Mouse (Mus musculus) cerebellum, postnatal 4 days (tissue): Measurements from ENCODE around the gene Slc26a8.

Experiments
- DNase-seq, 2 experiments: peaks; one replicate each; pipeline ENCODE4 v3.0.0; 2022; ENCODE audit warnings: low spot score in 2 of 2, mixed read lengths in 1 of 2

Gene Slc26a8

DNA sequence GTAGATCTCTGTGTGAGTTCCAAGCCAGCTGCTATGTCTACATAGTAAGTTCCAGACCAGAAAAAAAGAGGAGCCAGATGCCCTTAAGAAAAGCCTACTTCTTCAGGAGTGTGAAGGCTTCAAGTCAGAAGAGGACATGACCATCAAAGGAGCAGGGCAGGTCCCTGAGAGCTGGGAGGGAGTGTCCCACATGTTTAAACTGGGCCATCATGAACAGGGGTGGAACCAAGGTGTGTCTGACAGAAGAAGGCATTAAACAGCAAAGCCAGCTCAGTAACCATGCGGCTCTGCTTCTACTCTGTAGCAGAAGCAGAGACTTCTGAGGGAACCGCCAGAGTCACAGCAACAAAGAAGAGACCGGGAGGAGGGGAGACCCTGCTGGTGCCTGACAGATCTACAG, 46.3 kb downstream of the Slc26a8 start:
- DNase-seq: no peak

GRCm38 (mm10) chr17:28640113-28640512, 49.9 kb downstream of the Slc26a8 start:
- no peak for DNase-seq

DNA sequence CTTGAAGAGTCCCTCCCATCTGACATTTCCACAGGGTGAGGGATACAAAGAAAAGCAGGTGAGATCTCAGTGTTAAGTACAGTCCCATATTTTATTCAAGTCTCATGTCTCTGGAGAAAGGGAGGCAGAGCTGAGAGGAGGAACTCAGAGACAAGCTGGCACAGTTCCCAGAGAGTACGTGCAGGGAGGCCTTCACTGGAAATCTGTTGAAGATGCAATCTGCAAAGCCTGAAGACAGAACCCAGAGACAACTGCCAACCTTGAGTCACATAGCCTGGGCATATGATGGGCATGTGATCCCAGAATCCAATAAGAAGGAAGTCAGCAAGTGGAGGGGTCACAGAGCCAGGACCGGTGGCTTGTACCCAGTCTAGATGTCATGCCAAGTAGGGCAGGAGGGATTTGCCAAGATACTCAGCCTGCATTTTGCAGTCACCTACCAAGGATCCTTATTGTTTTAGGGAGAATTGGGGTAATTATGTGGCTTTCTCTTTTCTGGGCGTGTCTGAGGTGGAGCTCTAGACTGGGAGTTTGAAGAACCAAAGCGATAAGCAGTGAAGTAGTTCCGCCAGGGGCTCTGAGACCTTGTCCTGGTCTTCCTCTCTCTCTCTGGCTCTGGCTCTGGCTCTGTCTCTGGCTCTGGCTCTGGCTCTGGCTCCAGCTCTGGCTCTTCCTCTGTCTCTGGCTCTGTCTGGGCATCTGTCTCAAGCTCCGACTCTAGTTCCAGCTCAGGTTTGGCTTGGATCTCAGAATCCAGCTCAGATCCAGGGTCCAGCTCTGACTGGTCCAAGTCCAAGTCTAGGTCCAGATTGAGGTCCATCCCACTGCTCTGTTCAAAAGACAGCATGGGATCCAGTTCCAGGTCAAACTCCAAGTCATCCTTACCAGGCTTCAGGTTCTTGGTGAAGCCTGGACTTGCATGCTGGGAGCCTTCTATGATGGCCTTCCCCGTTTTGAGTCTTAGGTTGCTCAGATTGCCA, 52.0 kb downstream of the Slc26a8 start:
- DNase-seq: no peak

DNA sequence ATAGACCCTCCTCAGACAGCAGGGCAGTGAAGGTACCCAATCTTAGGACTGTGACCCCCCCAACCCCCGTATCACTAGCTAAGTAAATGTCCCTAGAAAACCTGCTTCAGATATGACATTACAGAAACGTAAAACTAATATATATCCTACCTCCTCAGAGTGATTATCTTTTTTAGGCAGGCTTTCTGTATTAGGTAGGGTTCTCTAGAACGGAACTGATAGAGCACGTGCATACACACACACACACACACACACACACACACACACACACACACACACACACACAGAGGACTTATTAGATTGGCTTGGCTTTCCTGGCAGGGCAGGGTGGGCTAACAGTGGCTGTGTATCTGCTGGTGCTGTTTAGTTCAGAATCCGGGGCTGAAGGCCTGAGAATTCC, 54.2 kb downstream of the Slc26a8 start:
- DNase-seq: no peak

- DNase-seq: no peak
Measured at GRCm38 (mm10) chr17:28629125-28629524, 60.9 kb downstream of the Slc26a8 start.

DNA sequence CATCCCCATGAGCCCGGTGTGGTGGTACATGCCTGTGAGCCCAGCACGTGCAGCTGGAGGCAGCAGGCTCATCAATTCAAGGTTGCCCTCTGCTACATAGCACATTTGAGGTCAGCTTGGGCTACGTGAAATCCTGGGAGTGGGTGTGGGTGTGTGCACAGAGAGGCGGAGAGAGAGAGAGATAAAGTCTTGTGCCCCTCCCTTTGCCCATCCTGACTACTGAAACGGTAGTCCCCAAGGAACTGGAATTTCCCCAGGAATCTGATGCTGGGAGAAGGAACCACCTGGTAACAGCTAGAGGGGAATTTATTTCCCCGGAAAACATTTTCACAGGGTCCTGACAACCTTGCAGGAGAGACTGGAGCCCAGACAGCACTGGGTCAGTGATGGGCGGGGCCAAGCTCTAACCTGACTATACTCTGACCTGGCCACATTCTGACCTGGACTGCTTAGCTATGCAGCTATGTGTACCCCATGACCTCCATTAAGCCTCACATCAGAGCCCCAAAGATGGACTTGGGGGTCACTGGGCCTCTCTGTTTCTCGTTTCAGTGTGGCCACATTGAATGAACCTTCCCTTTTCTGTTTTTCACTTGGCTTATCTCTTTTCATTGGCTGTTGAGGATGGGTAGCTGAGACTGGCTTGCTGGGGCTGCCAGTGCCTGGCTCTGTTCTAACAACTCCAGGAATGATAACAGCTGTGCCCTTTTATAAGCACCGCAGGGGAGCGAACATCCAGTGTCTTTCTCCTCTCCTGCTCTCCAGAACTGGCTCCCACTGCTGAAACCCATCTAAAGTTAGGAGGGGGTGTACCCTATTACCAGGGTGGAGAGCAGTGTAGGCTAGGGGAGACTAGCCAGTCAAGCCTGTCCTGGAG, 61.5 kb downstream of the Slc26a8 start:
- DNase-seq: no peak

- no peak for DNase-seq
Measured at GRCm38 (mm10) chr17:28626937-28627336, 63.1 kb downstream of the Slc26a8 start.

DNA sequence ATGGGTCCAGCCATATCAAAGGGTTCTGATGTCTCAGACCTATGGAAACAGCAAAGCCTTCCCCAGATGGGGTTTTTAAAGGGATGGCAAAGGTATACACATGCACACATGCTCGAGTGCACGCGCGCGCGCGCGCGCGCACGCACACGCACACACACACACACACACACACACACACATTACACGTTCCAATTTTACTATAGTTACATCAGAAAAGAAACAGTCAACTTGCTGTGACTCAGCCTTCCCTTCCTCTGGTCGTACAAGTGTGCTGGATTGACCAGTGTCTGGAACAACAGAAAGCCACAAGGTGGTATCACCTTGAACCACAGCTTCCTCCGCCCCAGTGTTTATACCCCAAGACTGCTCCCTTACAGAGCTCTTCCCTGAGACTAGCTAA, 64.7 kb downstream of the Slc26a8 start:
- DNase-seq: no peak

- no peak for DNase-seq
Measured at GRCm38 (mm10) chr17:28624841-28625240, 65.2 kb downstream of the Slc26a8 start.

DNA sequence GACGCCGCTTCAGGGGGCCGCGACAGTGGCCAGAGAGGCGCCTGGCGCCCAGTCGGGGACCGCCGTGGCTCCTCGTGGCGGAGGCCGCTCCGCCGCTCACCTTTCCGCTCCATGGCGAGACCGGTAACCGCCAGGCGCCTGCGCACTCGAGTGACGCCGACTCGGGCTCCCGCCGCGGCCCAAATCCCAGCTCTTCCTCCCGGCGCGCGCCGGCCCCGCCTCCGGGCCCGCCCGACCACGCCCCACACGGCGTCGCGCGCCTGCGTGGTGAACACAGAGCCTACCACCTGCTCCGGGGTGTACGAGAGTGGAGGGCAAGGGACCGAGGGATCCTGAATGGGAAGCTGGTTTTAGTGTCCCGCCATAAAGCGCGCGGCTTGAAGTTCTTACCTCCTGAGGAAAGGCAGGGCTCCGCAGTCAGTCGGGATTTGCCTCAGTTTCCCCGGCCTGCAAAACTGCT, 67.7 kb downstream of the Slc26a8 start, which contains the start of gene Srpk1:
Srpk1 (minus strand) TSS at position 410 of the 460 bp plus-strand sequence.
- peak; percentile 75 to 91 for DNase-seq

DNA sequence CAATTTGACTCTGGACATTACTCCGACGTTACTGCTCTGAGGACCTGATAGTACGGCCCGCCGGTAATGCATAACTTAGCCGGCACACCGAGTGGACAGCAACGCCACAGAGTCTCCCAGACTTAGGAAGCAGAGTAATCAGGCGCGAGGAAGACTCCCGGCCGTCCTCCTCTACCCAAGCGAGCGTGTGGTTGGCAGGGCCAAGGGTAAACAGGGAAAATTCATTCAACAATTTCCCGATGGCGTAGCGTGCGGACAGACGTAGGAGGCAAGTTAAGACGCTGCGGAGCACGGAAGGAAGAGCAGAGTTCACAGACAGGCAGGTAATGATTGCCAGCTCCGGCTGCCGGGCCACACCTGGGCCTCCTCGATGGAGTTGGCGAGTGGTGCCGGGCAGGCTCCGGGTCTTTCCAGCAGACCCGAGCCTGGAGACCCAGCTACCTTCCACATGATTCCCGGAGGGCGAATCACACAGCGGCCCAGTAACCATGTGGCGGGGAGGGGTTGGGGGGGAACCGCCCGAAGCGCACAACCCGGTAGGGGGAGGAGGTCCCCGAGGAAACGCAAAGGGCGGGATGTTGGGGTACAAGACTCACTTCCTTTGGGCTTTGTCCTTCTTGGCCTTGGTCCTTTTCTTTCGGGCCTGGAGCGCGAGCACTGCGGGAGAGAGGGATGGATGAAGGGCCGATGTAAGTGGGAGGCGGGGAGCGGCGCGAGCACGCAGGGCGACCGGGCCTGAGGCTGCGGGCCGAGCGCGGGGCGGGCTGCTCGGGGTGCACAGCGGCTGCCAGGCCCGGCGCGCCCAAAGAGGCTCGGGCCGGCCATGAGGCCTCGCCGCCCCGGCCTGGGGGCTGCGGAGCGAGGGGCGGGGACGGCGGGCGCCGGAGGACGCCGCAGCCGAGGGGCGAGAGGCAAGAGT, 68.4 kb downstream of the Slc26a8 start:
- peak; percentile 25 to 46 for DNase-seq

GRCm38 (mm10) chr17:28618775-28619174, 71.3 kb downstream of the Slc26a8 start:
- no peak for DNase-seq

GRCm38 (mm10) chr17:28618124-28618523, 71.9 kb downstream of the Slc26a8 start:
- DNase-seq: no peak

DNA sequence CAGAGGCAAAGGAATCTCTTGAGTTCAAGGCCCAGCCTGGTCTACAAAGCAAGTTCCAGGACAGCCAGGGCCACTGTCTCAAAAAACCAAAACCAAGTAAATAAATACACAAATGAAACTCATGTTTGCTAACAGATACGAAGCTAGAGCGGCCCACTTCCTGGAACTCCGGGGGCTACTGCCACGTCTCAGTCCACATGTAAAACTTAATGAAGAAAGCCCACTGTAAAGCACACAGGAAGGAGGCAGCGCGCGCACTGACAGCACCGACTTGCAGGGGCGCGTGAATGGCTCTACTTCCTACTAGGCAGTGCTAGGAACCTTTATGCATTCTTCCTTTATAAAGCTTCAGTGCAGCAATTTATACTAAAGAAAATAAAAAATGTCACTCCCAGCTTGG, 72.4 kb downstream of the Slc26a8 start:
- DNase-seq: no peak

- no peak for DNase-seq
Measured at GRCm38 (mm10) chr17:28615332-28615731, 74.7 kb downstream of the Slc26a8 start.

GRCm38 (mm10) chr17:28613096-28613495, 76.9 kb downstream of the Slc26a8 start:
- no peak for DNase-seq

GRCm38 (mm10) chr17:28612603-28613002, 77.4 kb downstream of the Slc26a8 start:
- no peak for DNase-seq

GRCm38 (mm10) chr17:28609543-28609942, 80.5 kb downstream of the Slc26a8 start:
- no peak for DNase-seq

DNA sequence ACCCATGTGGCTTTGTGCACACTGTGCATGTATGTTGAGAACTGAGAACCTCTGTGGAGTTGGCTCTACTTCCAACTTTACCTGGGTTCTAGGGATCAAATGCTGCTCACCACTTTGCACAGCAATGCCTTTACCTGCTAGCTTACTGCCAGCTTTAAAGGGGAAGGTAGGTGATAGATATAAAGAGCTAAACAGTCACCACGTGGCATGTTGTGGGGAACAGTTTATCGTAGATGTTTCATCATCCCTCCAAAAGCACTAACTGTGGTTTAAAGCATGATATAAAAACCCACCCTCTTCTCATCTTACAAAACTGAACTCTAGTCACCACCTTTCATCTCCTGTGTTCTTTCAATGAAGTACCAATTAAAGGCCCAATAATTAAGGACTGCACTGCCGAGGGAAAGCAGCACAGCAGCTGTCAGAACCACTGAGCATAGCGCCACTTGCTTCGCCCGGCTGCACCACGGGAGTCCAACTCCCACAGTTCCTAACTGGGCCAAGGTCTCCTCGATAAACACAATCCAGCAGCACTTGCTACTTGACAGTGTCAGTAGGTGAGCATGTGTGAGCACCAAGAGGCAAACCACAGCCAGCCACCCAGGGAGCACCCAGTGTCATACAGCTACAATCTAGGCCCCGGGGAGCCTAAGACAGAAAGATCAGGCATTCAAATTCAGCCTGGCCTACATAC, 88.3 kb downstream of the Slc26a8 start:
- DNase-seq: no peak

DNA sequence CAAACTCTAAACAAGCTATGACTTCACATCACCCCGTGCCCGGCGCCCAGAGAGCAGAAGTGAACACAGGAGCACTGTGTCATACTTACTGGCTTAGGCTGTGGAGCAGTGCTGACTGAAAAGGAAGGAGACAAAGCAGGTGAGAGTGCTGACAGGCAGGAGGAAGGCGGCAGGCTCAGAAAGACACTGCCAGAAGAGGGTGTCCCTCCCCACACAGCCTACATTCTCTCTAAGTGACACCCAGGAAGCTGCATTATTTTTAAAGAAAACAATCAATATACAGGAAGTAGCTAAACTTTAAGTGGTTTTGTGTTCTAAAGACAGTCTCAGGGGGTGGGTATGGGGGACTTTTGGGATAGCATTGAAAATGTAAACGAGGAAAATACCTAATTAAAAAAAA, 89.3 kb downstream of the Slc26a8 start:
- no peak for DNase-seq

DNA sequence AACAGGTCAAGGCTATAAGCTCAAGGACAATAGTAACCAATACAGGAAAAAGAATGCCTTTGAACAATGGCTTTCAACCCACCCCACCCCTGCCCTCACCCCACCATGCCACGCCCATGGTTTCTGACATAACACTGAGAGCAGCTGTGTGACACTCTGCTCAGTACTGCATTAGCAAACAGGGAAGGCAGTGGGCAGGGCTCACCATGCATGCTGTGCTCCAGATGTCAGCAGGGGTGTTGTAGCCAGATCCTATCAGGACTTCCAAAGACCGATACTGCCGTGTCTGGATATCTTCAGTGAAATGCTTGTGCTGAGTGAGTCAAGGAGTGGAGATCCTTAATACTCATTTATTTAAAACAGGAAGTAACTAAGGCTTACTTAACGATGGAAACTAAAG, 96.1 kb downstream of the Slc26a8 start:
- no peak for DNase-seq
